22 mouse cellular contexts compared by ENCODE assay signal in the genomic region with DNA sequence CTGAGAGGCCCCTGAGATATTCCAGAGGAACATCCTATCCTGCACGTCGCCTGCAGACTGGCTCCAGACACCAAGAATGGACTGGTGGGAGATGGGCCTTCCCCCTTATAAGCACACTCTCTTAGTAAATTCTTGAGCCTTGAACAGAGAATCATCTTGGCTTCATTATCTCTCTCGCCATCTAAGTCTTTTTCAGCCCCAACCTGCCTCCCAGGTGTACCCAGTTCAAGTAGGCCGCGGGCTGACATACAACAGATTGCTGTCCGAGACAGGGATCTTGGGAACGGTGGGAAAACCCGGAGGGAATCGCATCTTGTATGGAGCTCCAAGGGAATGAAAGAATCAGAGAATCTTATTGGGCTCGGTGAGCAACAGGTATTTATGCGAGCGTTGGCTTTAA.
DNase-seq lines count a peak whose midpoint lies in the region; TF ChIP-seq lines count a peak whose summit lies in the region.
"Had no signal": no experiment of that assay in that cellular context is flagged by ENCODE, and none has a peak within 500 bp of the region (broad histone marks: within the 10 kb centered on the region; RNA-seq: fewer than 3 reads in every experiment).

No protein-coding gene starts in this region.

- H3K36me3 ChIP-seq in CH12.LX (replicated peaks in 1 of 2; ENCODE audit: control insufficient read depth in 1 of 2, insufficient read depth in 1 of 2, low read length in 1 of 2): peaks cover 5 to 36% of the 10 kb centered on the region in 2 experiments
- H3K36me3 ChIP-seq in E14TG2a.4 (ENCODE audit: insufficient read depth, low read length): peaks cover 8% of the 10 kb centered on the region
- no peaks in the 10 kb centered on the region for H3K36me3 ChIP-seq in ES-E14 (ENCODE audit: control insufficient read depth, insufficient read depth, low read length, poor library complexity, severe bottlenecking)
- H3K36me3 ChIP-seq: forebrain, embryonic 10.5 days; G1E; heart, embryonic 10.5 days; heart, embryonic 13.5 days; hindbrain, embryonic 12.5 days; hindbrain, embryonic 15.5 days had no signal

- no peak for TF ChIP-seq CTCF in CH12.LX (conservative IDR thresholded peaks at IDR 0.05 in 1 of 2, IDR thresholded peaks at IDR 0.05 in 1 of 2; ENCODE audit: low read depth in 2 of 2, low read length in 2 of 2)
- no peak for TF ChIP-seq CTCF in E14TG2a.4 (conservative IDR thresholded peaks at IDR 0.05; ENCODE audit: low read length)

- H3K9me3 ChIP-seq in CH12.LX (replicated peaks; ENCODE audit: low read length): peaks cover 4% of the 10 kb centered on the region
- peaks cover 14% of the 10 kb centered on the region for H3K9me3 ChIP-seq in E14TG2a.4 (ENCODE audit: low read length)
- H3K9me3 ChIP-seq in ES-E14 (ENCODE audit: control insufficient read depth, insufficient read depth, low read depth, low read length): no peaks in the 10 kb centered on the region
- H3K9me3 ChIP-seq: forebrain, embryonic 10.5 days; G1E; hindbrain, embryonic 15.5 days had no signal

- H3K4me2 ChIP-seq in CH12.LX (ENCODE audit: insufficient read depth, low read depth, poor library complexity, severe bottlenecking): no peak overlapping the region
- H3K4me2 ChIP-seq: forebrain, embryonic 13.5 days; heart, embryonic 13.5 days; hindbrain, embryonic 12.5 days; hindbrain, embryonic 15.5 days had no signal

- in situ Hi-C loops in CH12.LX (cut with MboI; ENCODE audit: low pct_ligation_motif_present, low pct_unique_long_range_greater_than_20kb, low sequenced_read_pairs): no loop called here
- in situ Hi-C loops in ES-E14 (cut with MboI; ENCODE audit: low sequenced_read_pairs in 2 of 2, unreplicated experiment in 2 of 2): no loop called here

- TF ChIP-seq POLR2A in CH12.LX (IDR thresholded peaks at IDR 0.05; ENCODE audit: low read depth, low read length): no peak

- H3K9ac ChIP-seq in CH12.LX (ENCODE audit: insufficient read depth, low read depth) (peak overlapping the region; percentile 43), ES-E14 (ENCODE audit: insufficient read depth, low read depth, low read length, poor library complexity, severe bottlenecking) (peak overlapping the region; percentile 7; the same call in 1 of the 2 replicates)
- H3K9ac ChIP-seq: forebrain, embryonic 13.5 days; heart, embryonic 13.5 days; hindbrain, embryonic 12.5 days; hindbrain, embryonic 15.5 days had no signal

- H3K27ac ChIP-seq in CH12.LX (ENCODE audit: insufficient read depth, low read depth) (peak overlapping the region; percentile 69), ES-E14 (ENCODE audit: insufficient read depth, low read depth, low read length, poor library complexity, severe bottlenecking) (no peak overlapping the region; the same call in 1 of the 2 replicates)
- H3K27ac ChIP-seq: forebrain, embryonic 10.5 days; forebrain, embryonic 13.5 days; heart, adult 2 months; heart, embryonic 10.5 days; heart, embryonic 13.5 days; hindbrain, embryonic 12.5 days; hindbrain, embryonic 15.5 days had no signal

- H3K4me3 ChIP-seq in CH12.LX (replicated peaks in 1 of 3; ENCODE audit: low read depth in 2 of 3, low read length in 2 of 3, poor library complexity in 1 of 3) (peak overlapping the region in 1 of 3 experiments; percentile 14), E14TG2a.4 (replicated peaks; ENCODE audit: low read length) (peak overlapping the region; percentile 83), ES-E14 (ENCODE audit: insufficient read depth in 1 of 2, low read depth in 1 of 2, low read length in 2 of 2, poor library complexity in 1 of 2, severe bottlenecking in 1 of 2) (peak overlapping the region; percentile 58 to 63; a peak in 3 of 4 replicates)
- H3K4me3 ChIP-seq: forebrain, embryonic 10.5 days; forebrain, embryonic 13.5 days; heart, adult 2 months; heart, embryonic 10.5 days; heart, embryonic 13.5 days; hindbrain, embryonic 12.5 days; hindbrain, embryonic 15.5 days had no signal

- H3K79me2 ChIP-seq in CH12.LX (replicated peaks; ENCODE audit: control insufficient read depth, extremely low read depth, insufficient read depth, poor library complexity, severe bottlenecking): no peaks in the 10 kb centered on the region

- no peak for DNase-seq in CH12.LX (ENCODE audit: extremely low read depth)
- peak; percentile 44 for DNase-seq in ES-E14 (ENCODE audit: low read depth, low spot score)
- DNase-seq in ZHBTc4 (ENCODE audit: low read depth, low spot score): peak; percentile 75
- no peak for DNase-seq in right cerebral cortex, postnatal 25 days
- no peak for DNase-seq in kidney, postnatal 14 days
- DNase-seq: adrenal gland, postnatal 10 days; cerebellum, adult 11-12 months; cerebellum, adult 8-10 months; cerebellum, postnatal 14 days; gastrocnemius, postnatal 10 days; gastrocnemius, postnatal 36 days; heart, adult 2 months; heart, postnatal 14 days; heart, postnatal 4 days had no signal

- H3K27me3 ChIP-seq in CH12.LX (replicated peaks): no peaks in the 10 kb centered on the region
- no peaks in the 10 kb centered on the region for H3K27me3 ChIP-seq in E14TG2a.4 (ENCODE audit: insufficient read depth, low read length)
- H3K27me3 ChIP-seq: forebrain, embryonic 13.5 days; heart, embryonic 13.5 days; hindbrain, embryonic 12.5 days; hindbrain, embryonic 15.5 days had no signal

- dilution Hi-C loops in CH12.LX (cut with MboI; ENCODE audit: extremely low pct_ligation_motif_present, extremely low pct_unique_long_range_greater_than_20kb, low sequenced_read_pairs): no loop called here

- TF ChIP-seq RAD21 in CH12.LX (IDR thresholded peaks at IDR 0.05; ENCODE audit: low read depth, low read length): no peak

- no peak for TF ChIP-seq EP300 in CH12.LX (IDR thresholded peaks at IDR 0.05; ENCODE audit: low read length)

- H3K4me1 ChIP-seq in CH12.LX (ENCODE audit: control insufficient read depth in 1 of 2, insufficient read depth in 2 of 2) (peaks cover 2 to 36% of the 10 kb centered on the region in 2 experiments), E14TG2a.4 (replicated peaks; ENCODE audit: low read depth, low read length) (peaks cover 9% of the 10 kb centered on the region), ES-E14 (ENCODE audit: control insufficient read depth in 2 of 2, insufficient read depth in 2 of 2, low read length in 2 of 2, poor library complexity in 1 of 2) (peaks cover 2 to 6% of the 10 kb centered on the region in 2 experiments; a peak in 2 of 4 replicates)
- H3K4me1 ChIP-seq: forebrain, embryonic 10.5 days; forebrain, embryonic 13.5 days; heart, embryonic 10.5 days; heart, embryonic 13.5 days; hindbrain, embryonic 12.5 days; hindbrain, embryonic 15.5 days had no signal

TF ChIP-seq in CH12.LX, 34 proteins besides CTCF, POLR2A, EP300 and RAD21:
- TF ChIP-seq USF1 (IDR thresholded peaks at IDR 0.05; ENCODE audit: low read depth, low read length) (no peak), UBTF (IDR thresholded peaks at IDR 0.05; ENCODE audit: low read depth, low read length) (no peak), POLR2AphosphoS2 (IDR thresholded peaks at IDR 0.05; ENCODE audit: low read depth, low read length) (no peak), NRF1 (IDR thresholded peaks at IDR 0.05; ENCODE audit: low read depth, low read length) (no peak), ZMIZ1 (IDR thresholded peaks at IDR 0.05; ENCODE audit: low read depth, low read length) (no peak), ZC3H11A (IDR thresholded peaks at IDR 0.05; ENCODE audit: low read depth, low read length) (no peak), CHD2 (IDR thresholded peaks at IDR 0.05; ENCODE audit: low read length) (no peak), BHLHE40 (IDR thresholded peaks at IDR 0.05; ENCODE audit: low read depth, low read length) (no peak), MAFK (IDR thresholded peaks at IDR 0.05; ENCODE audit: insufficient replicate concordance, low read length) (no peak)

TF ChIP-seq in ES-E14, 5 proteins besides CTCF, POLR2A, EP300 and RAD21:
- no peak for TF ChIP-seq ZC3H11A (IDR thresholded peaks at IDR 0.05; ENCODE audit: borderline replicate concordance, low read depth, low read length)
- no peak for TF ChIP-seq HCFC1 (IDR thresholded peaks at IDR 0.05; ENCODE audit: borderline replicate concordance, insufficient read depth, low read length)
- no peak for TF ChIP-seq MAFK (IDR thresholded peaks at IDR 0.05; ENCODE audit: insufficient read depth, low read depth, low read length)
- TF ChIP-seq CHD2 (IDR thresholded peaks at IDR 0.05; ENCODE audit: low read depth, low read length): no peak
- no peak for TF ChIP-seq ZNF384 (IDR thresholded peaks at IDR 0.05; ENCODE audit: low read depth, low read length)
TF ChIP-seq in ES-E14: peak in this region for 0.

Comparison
In these comparisons a context has a peak if more than half of its experiments do, and no peak if none do; other contexts are left out.
1. DNase-seq: peak in ES-E14 (single experiment) and ZHBTc4 (single experiment); none in CH12.LX (single experiment), right cerebral cortex, postnatal 25 days (single experiment) and kidney, postnatal 14 days (single experiment).